Mouse (Mus musculus): ENCODE measurements around the gene Ctnnd1.
A peak's percentile ranks its signal among the peaks of the same experiment; 100 is the strongest.

GRCm38 (mm10) chr2:84677968-84678880, 27.7 kb upstream of the Ctnnd1 start, which contains the start of the genes Gm28635 and Med19:
- TF ChIP-seq POLR2A (IDR thresholded peaks at IDR 0.05; ENCODE audit: extremely low read depth, insufficient read depth, low read length) (peak; percentile 90; the same call in 1 of the 2 replicates), CTCF (IDR thresholded peaks at IDR 0.05; ENCODE audit: extremely low read depth, insufficient read depth, low read length) (no peak)

Data from cortical plate, adult 2 months (tissue).